Mouse (Mus musculus) limb, embryonic 11.5 days (tissue): ENCODE results near the gene Fbp1. TPM values are rescaled to one million over a fixed set of nuclear protein-coding genes. Genes with fewer than 3 reads are reported as not detected.

Experiments used
- ATAC-seq: fragments of 200-750 bp; cut with Nextera tagmentation; 2 replicates; pipeline ENCODE4 v1.8.0; 2017; ENCODE audit warnings: low read depth; ENCODE audit not compliant: insufficient number of reproducible peaks, low FRiP score, low TSS enrichment
- DNase-seq: peaks from one replicate; pipeline ENCODE4 v3.0.0-alpha.2; 2015; ENCODE audit warnings: low spot score
- H3K27ac ChIP-seq: fragments of 300-500 bp; sonication (generic); replicated peaks from 2 replicates; pipeline ENCODE4 v1.5.1; 2014; ENCODE audit warnings: low read depth, mild to moderate bottlenecking, low read length
- H3K27me3 ChIP-seq: fragments of 300-500 bp; sonication (generic); 2 replicates; pipeline ENCODE4 v1.6.1; 2014; ENCODE audit warnings: mild to moderate bottlenecking, low read length, mixed read lengths; ENCODE audit not compliant: control insufficient read depth, insufficient read depth
- H3K36me3 ChIP-seq: fragments of 300-500 bp; sonication (generic); 2 replicates; pipeline ENCODE4 v1.6.1; 2014; ENCODE audit warnings: mild to moderate bottlenecking, low read length, moderate library complexity, mixed read lengths; ENCODE audit not compliant: control insufficient read depth, insufficient read depth
- H3K4me1 ChIP-seq: fragments of 300-500 bp; sonication (generic); 2 replicates; pipeline ENCODE4 v1.6.1; 2014; ENCODE audit warnings: low read length, mixed read lengths; ENCODE audit not compliant: control insufficient read depth, insufficient read depth
- H3K4me2 ChIP-seq: fragments of 300-500 bp; sonication (generic); 2 replicates; pipeline ENCODE4 v1.6.1; 2014; ENCODE audit warnings: low read depth, mild to moderate bottlenecking, moderate library complexity; ENCODE audit not compliant: severe bottlenecking
- H3K4me3 ChIP-seq: fragments of 300-500 bp; sonication (generic); 2 replicates; pipeline ENCODE4 v1.5.1; 2014; ENCODE audit warnings: low read depth, low read length
- H3K9ac ChIP-seq: fragments of 300-500 bp; sonication (generic); 2 replicates; pipeline ENCODE4 v1.6.1; 2014; ENCODE audit warnings: mild to moderate bottlenecking, low read length
- H3K9me3 ChIP-seq: fragments of 300-500 bp; sonication (generic); 2 replicates; pipeline ENCODE4 v1.6.1; 2016; ENCODE audit warnings: low read length; ENCODE audit not compliant: control insufficient read depth
- WGBS: fragments of 180-500 bp; shearing (Covaris S2); extraction: QIAGEN DNeasy Blood & Tissue Kit; methylation state at CpG from one replicate; pipeline ENCODE4 v1.1.7; 2014; 5-methylcytosine and 5-hydroxymethylcytosine counted together
- polyA plus RNA-seq: library from polyadenylated mRNA; unstranded; fragments of >200 nt; fragmentation: Nextera tagmentation; extraction: Ambion mirVana; gene quantifications from 2 replicates; pipeline ENCODE4 v1.2.1, GENCODE M21; 2014

The Fbp1 gene
- polyA plus RNA-seq, 1 experiment from 2014 or later = 0.13 TPM

GRCm38 (mm10) chr13:62881336-62881735, 6.7 kb downstream of the Fbp1 start:
- 88% methylated on average over 9 of the region's 9 CpGs for WGBS
- no peaks in the 10 kb centered on the region for H3K27me3 ChIP-seq
- H3K36me3 ChIP-seq = no peaks in the 10 kb centered on the region
- no peaks in the 10 kb centered on the region for H3K4me1 ChIP-seq
- no peak overlapping the region for H3K27ac ChIP-seq
- no peak overlapping the region for H3K4me2 ChIP-seq
- no peak for DNase-seq
- no peak for ATAC-seq
- H3K9ac ChIP-seq = no peak overlapping the region
- H3K9me3 ChIP-seq = no peaks in the 10 kb centered on the region
- no peak overlapping the region for H3K4me3 ChIP-seq

- no peak for ATAC-seq
- Histone ChIP-seq H3K4me1 (no peaks in the 10 kb centered on the region), H3K9me3 (no peaks in the 10 kb centered on the region), H3K36me3 (no peaks in the 10 kb centered on the region), H3K4me2 (no peak overlapping the region), H3K9ac (no peak overlapping the region), H3K27ac (no peak overlapping the region; the same call in 1 of the 2 replicates), H3K4me3 (no peak overlapping the region), H3K27me3 (no peaks in the 10 kb centered on the region)
- DNase-seq = no peak
- WGBS = 45% methylated on average over 8 of the region's 8 CpGs
Observed at GRCm38 (mm10) chr13:62879831-62880615, 8.1 kb downstream of the Fbp1 start.

- Histone ChIP-seq H3K9ac (no peak overlapping the region), H3K9me3 (no peaks in the 10 kb centered on the region), H3K4me3 (no peak overlapping the region), H3K4me2 (no peak overlapping the region), H3K4me1 (no peaks in the 10 kb centered on the region), H3K27ac (no peak overlapping the region), H3K27me3 (no peaks in the 10 kb centered on the region), H3K36me3 (no peaks in the 10 kb centered on the region)
- no peak for ATAC-seq
- no peak for DNase-seq
- 48% methylated on average over 6 of the region's 6 CpGs for WGBS
Observed at GRCm38 (mm10) chr13:62879411-62879810, 8.7 kb downstream of the Fbp1 start.

- H3K9me3 ChIP-seq = no peaks in the 10 kb centered on the region
- H3K27ac ChIP-seq = no peak overlapping the region
- H3K27me3 ChIP-seq = no peaks in the 10 kb centered on the region
- DNase-seq = no peak
- no peak for ATAC-seq
- no peaks in the 10 kb centered on the region for H3K4me1 ChIP-seq
- WGBS = 5% methylated on average over 5 of the region's 5 CpGs
- H3K36me3 ChIP-seq = no peaks in the 10 kb centered on the region
- no peak overlapping the region for H3K4me2 ChIP-seq
- no peak overlapping the region for H3K9ac ChIP-seq
- no peak overlapping the region for H3K4me3 ChIP-seq
Observed at GRCm38 (mm10) chr13:62877247-62877646, 10.8 kb downstream of the Fbp1 start.

- Histone ChIP-seq H3K4me3 (no peak overlapping the region), H3K27me3 (no peaks in the 10 kb centered on the region), H3K4me2 (no peak overlapping the region), H3K4me1 (no peaks in the 10 kb centered on the region), H3K36me3 (no peaks in the 10 kb centered on the region), H3K9ac (no peak overlapping the region), H3K27ac (no peak overlapping the region), H3K9me3 (no peaks in the 10 kb centered on the region)
- ATAC-seq (no peak), DNase-seq (no peak)
- 75% methylated on average over 1 of the region's 1 CpGs for WGBS
Observed at GRCm38 (mm10) chr13:62876111-62876510, 12.0 kb downstream of the Fbp1 start.

GRCm38 (mm10) chr13:62872252-62872651, 15.8 kb downstream of the Fbp1 start:
- no peak overlapping the region for H3K4me3 ChIP-seq
- H3K27ac ChIP-seq = no peak overlapping the region
- no peaks in the 10 kb centered on the region for H3K36me3 ChIP-seq
- 71% methylated on average over 3 of the region's 3 CpGs for WGBS
- no peak for DNase-seq
- no peak overlapping the region for H3K9ac ChIP-seq
- no peaks in the 10 kb centered on the region for H3K4me1 ChIP-seq
- ATAC-seq = no peak
- H3K27me3 ChIP-seq = no peaks in the 10 kb centered on the region
- H3K9me3 ChIP-seq = no peaks in the 10 kb centered on the region
- H3K4me2 ChIP-seq = no peak overlapping the region

- H3K9me3 ChIP-seq = no peaks in the 10 kb centered on the region
- DNase-seq (no peak), ATAC-seq (no peak)
- 66% methylated on average over 2 of the region's 2 CpGs for WGBS
- no peak overlapping the region for H3K27ac ChIP-seq
- H3K27me3 ChIP-seq = no peaks in the 10 kb centered on the region
- no peak overlapping the region for H3K4me3 ChIP-seq
- 0 out of 2 replicates have a peak, but pooled peaks cover 4% of the 10 kb centered on the region for H3K4me1 ChIP-seq
- no peak overlapping the region for H3K4me2 ChIP-seq
- H3K9ac ChIP-seq = no peak overlapping the region
- H3K36me3 ChIP-seq = no peaks in the 10 kb centered on the region
Observed at GRCm38 (mm10) chr13:62870605-62871004, 17.5 kb downstream of the Fbp1 start.

GRCm38 (mm10) chr13:62866817-62867216, 21.3 kb downstream of the Fbp1 start:
- DNase-seq (no peak), ATAC-seq (no peak)
- Histone ChIP-seq H3K9ac (no peak overlapping the region), H3K27ac (no peak overlapping the region), H3K36me3 (no peaks in the 10 kb centered on the region), H3K27me3 (no peaks in the 10 kb centered on the region), H3K4me2 (no peak overlapping the region), H3K4me3 (no peak overlapping the region), H3K9me3 (no peaks in the 10 kb centered on the region), H3K4me1 (0 out of 2 replicates have a peak, but pooled peaks cover 6% of the 10 kb centered on the region)
- 86% methylated on average over 4 of the region's 4 CpGs for WGBS
